Mouse (Mus musculus) CH12.LX (cell line): ENCODE data around the gene Qrfp. TPM values are rescaled to one million over a fixed set of nuclear protein-coding genes. Genes with fewer than 3 reads are reported as not detected.

Source experiments
- DNase-seq: peaks from one replicate; pipeline ENCODE4 v3.0.0-alpha.2; 2013; ENCODE audit errors: extremely low read depth
- H3K27ac ChIP-seq: 2 replicates; pipeline ENCODE4 v1.5.1; 2012; ENCODE audit warnings: low read depth, mild to moderate bottlenecking, control low read depth, moderate library complexity; ENCODE audit not compliant: insufficient read depth
- H3K27me3 ChIP-seq: replicated peaks from 2 replicates; pipeline ENCODE3; 2012; ENCODE audit warnings: inconsistent platforms
- H3K36me3 ChIP-seq, 2 experiments: replicated peaks in 1 of 2; 2 replicates each; pipeline versions ENCODE3 to v1.6.1; 2012; ENCODE audit warnings: inconsistent platforms in 1 of 2, low read length in 1 of 2, mild to moderate bottlenecking in 1 of 2, mixed read lengths in 1 of 2, moderate library complexity in 1 of 2; ENCODE audit not compliant: control insufficient read depth in 1 of 2, insufficient read depth in 1 of 2
- H3K4me1 ChIP-seq, 2 experiments: 2 replicates each; pipeline ENCODE4 v1.6.1; 2012; ENCODE audit warnings: inconsistent platforms in 1 of 2, moderate library complexity in 1 of 2; ENCODE audit not compliant: insufficient read depth in 2 of 2, control insufficient read depth in 1 of 2
- H3K4me2 ChIP-seq: 2 replicates; pipeline ENCODE4 v1.6.1; 2012; ENCODE audit warnings: low read depth, mild to moderate bottlenecking, control low read depth; ENCODE audit not compliant: poor library complexity, insufficient read depth, severe bottlenecking
- H3K4me3 ChIP-seq, 3 experiments: fragments of 150-350 bp in 1 of 3; sonication (generic) in 1 of 3; replicated peaks in 1 of 3; 2 replicates each; pipeline versions ENCODE3 to v1.5.1; 2011 to 2012; ENCODE audit warnings: low read depth in 2 of 3, low read length in 2 of 3, mild to moderate bottlenecking in 2 of 3, moderate library complexity in 2 of 3, control low read depth in 1 of 3, improper control_type of control experiment in 1 of 3, inconsistent platforms in 1 of 3, mixed read lengths in 1 of 3; ENCODE audit not compliant: poor library complexity in 1 of 3
- H3K79me2 ChIP-seq: replicated peaks from 2 replicates; pipeline ENCODE4 v1.6.1; 2012; ENCODE audit warnings: mild to moderate bottlenecking, moderate library complexity; ENCODE audit not compliant: control insufficient read depth, poor library complexity, insufficient read depth, severe bottlenecking; ENCODE audit errors: extremely low read depth
- H3K9ac ChIP-seq: 2 replicates; pipeline ENCODE4 v1.6.1; 2012; ENCODE audit warnings: low read depth, mild to moderate bottlenecking, control low read depth, moderate library complexity; ENCODE audit not compliant: insufficient read depth
- H3K9me3 ChIP-seq: replicated peaks from 2 replicates; pipeline ENCODE3; 2012; ENCODE audit warnings: low read length, inconsistent platforms, mixed read lengths
- BHLHE40 ChIP-seq: IDR thresholded peaks from 2 replicates; pipeline ENCODE4 v1.6.1; 2011; ENCODE audit warnings: mild to moderate bottlenecking, low read depth, low read length, improper control_type of control experiment
- CHD1 ChIP-seq: IDR thresholded peaks from 2 replicates; pipeline ENCODE4 v1.6.1; 2012; ENCODE audit warnings: low read depth, low read length, improper control_type of control experiment, inconsistent platforms
- E2F4 ChIP-seq: IDR thresholded peaks from 2 replicates; pipeline ENCODE4 v1.6.1; 2011; ENCODE audit warnings: low read depth, low read length, improper control_type of control experiment; ENCODE audit not compliant: insufficient replicate concordance
- ELF1 ChIP-seq: IDR thresholded peaks from 2 replicates; pipeline ENCODE4 v1.6.1; 2014; ENCODE audit warnings: low read depth, mild to moderate bottlenecking, inconsistent platforms, low read length, improper control_type of control experiment
- EP300 ChIP-seq: IDR thresholded peaks from 2 replicates; pipeline ENCODE4 v1.6.1; 2011; ENCODE audit warnings: low read length, improper control_type of control experiment
- GABPA ChIP-seq: IDR thresholded peaks from 2 replicates; pipeline ENCODE4 v1.6.1; 2012; ENCODE audit warnings: low read depth, low read length, improper control_type of control experiment, inconsistent platforms; ENCODE audit not compliant: insufficient replicate concordance
- HCFC1 ChIP-seq: IDR thresholded peaks from 2 replicates; pipeline ENCODE4 v1.6.1; 2012; ENCODE audit warnings: low read depth, mild to moderate bottlenecking, inconsistent platforms, low read length, improper control_type of control experiment
- KAT2A ChIP-seq: IDR thresholded peaks from 2 replicates; pipeline ENCODE4 v1.6.1; 2012; ENCODE audit warnings: low read length, improper control_type of control experiment, inconsistent platforms; ENCODE audit not compliant: insufficient replicate concordance
- MAZ ChIP-seq: IDR thresholded peaks from 2 replicates; pipeline ENCODE4 v1.6.1; 2012; ENCODE audit warnings: low read depth, mild to moderate bottlenecking, inconsistent platforms, low read length, improper control_type of control experiment, moderate library complexity
- NELFE ChIP-seq: IDR thresholded peaks from 2 replicates; pipeline ENCODE4 v1.6.1; 2011; ENCODE audit warnings: low read depth, low read length, improper control_type of control experiment
- PAX5 ChIP-seq: IDR thresholded peaks from 2 replicates; pipeline ENCODE4 v1.6.1; 2012; ENCODE audit warnings: low read length, inconsistent platforms, mixed read lengths
- RCOR1 ChIP-seq: conservative IDR thresholded peaks from 2 replicates; pipeline ENCODE4 v1.6.1; 2012; ENCODE audit warnings: low read depth, mild to moderate bottlenecking, inconsistent platforms, low read length, improper control_type of control experiment
- SMC3 ChIP-seq: IDR thresholded peaks from 2 replicates; pipeline ENCODE4 v1.6.1; 2011; ENCODE audit warnings: low read depth, low read length, improper control_type of control experiment
- USF1 ChIP-seq: IDR thresholded peaks from 2 replicates; pipeline ENCODE4 v1.6.1; 2014; ENCODE audit warnings: low read depth, mild to moderate bottlenecking, inconsistent platforms, low read length, improper control_type of control experiment
- USF2 ChIP-seq: conservative IDR thresholded peaks from 2 replicates; pipeline ENCODE4 v1.6.1; 2011; ENCODE audit warnings: low read depth, low read length, improper control_type of control experiment
- ZC3H11A ChIP-seq: IDR thresholded peaks from 2 replicates; pipeline ENCODE4 v1.6.1; 2012; ENCODE audit warnings: low read depth, mild to moderate bottlenecking, inconsistent platforms, low read length, improper control_type of control experiment
- ZNF384 ChIP-seq: IDR thresholded peaks from 2 replicates; pipeline ENCODE4 v1.6.1; 2012; ENCODE audit warnings: low read depth, low read length, improper control_type of control experiment, inconsistent platforms
- dilution Hi-C: fragments of 300-500 bp; cut with MboI; formaldehyde crosslinking; loops from 2 replicates; pipeline ENCODE4 v1.14.3; 2020; ENCODE audit warnings: low sequenced_read_pairs; ENCODE audit not compliant: extremely low pct_unique_long_range_greater_than_20kb, extremely low pct_ligation_motif_present
- in situ Hi-C: fragments of 300-500 bp; cut with MboI; formaldehyde crosslinking; loops from 3 replicates; pipeline ENCODE4 v1.14.3; 2019; ENCODE audit warnings: low sequenced_read_pairs, low pct_ligation_motif_present, low pct_unique_long_range_greater_than_20kb, mixed read lengths
- polyA plus RNA-seq: library from polyadenylated mRNA; unstranded; fragments of >175 nt; gene quantifications from 2 replicates; pipeline ENCODE4 v1.2.1, GENCODE M21; 2012; ENCODE audit warnings: low read depth; ENCODE audit not compliant: insufficient read length
- total RNA-seq, 2 experiments: library from RNA; depleted of rRNA; stranded (reverse); fragments of 300-350 nt in 1 of 2; fragments of >200 nt in 1 of 2; gene quantifications; 2 replicates each; pipeline ENCODE4 v1.2.3; 2012 to 2014

The Qrfp gene
- total and polyA plus RNA-seq, 3 experiments = not detected

GRCm38 (mm10) chr2:31769115-31769514 lies 41.3 kb downstream of the Qrfp start:
- H3K36me3 ChIP-seq = peaks cover 0 to 13% of the 10 kb centered on the region in 2 experiments
- DNase-seq = no peak
- dilution Hi-C loops (no loop called here), in situ Hi-C loops (no loop called here)
- TF ChIP-seq CHD1 (no peak), MAZ (no peak), NELFE (no peak), HCFC1 (no peak), GABPA (no peak), BHLHE40 (no peak), USF1 (no peak), USF2 (no peak)
- no peak overlapping the region for H3K9ac ChIP-seq
- H3K4me3 ChIP-seq = no peak overlapping the region
- no peak overlapping the region for H3K4me2 ChIP-seq
- peaks cover 6 to 40% of the 10 kb centered on the region in 2 experiments for H3K4me1 ChIP-seq
- no peaks in the 10 kb centered on the region; the same call in none of the 2 replicates for H3K79me2 ChIP-seq
- no peaks in the 10 kb centered on the region for H3K27me3 ChIP-seq
- H3K27ac ChIP-seq = no peak overlapping the region
- H3K9me3 ChIP-seq = no peaks in the 10 kb centered on the region

DNA sequence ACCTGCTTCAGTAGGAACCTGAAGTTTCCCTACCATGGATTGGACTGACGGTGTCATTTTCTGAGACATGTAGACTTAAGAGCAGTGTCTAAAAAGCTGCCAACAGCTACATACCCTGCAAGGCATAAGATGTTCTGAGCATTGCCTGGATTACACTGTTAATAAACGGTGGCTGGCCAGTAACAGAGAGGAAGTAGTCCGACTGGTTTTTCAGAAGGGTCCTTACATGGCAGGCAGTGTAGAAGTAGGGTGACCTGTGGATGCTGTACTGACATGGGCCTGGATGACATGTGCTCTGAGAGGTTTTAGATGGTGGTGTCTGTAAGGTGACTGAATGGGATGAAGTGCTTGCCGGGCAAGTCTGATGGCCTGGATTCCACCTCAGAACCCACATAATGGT lies 42.6 kb downstream of the Qrfp start:
- dilution Hi-C loops = no loop called here
- DNase-seq = no peak
- H3K27me3 ChIP-seq = no peaks in the 10 kb centered on the region
- no peaks in the 10 kb centered on the region; the same call in none of the 2 replicates for H3K79me2 ChIP-seq
- TF ChIP-seq BHLHE40 (no peak), KAT2A (no peak), ZNF384 (no peak), EP300 (no peak), ELF1 (no peak), RCOR1 (no peak), SMC3 (no peak), E2F4 (no peak), ZC3H11A (no peak), PAX5 (no peak)
- TF ChIP-seq, all 38 proteins: peak for 0
- Histone ChIP-seq H3K27ac (no peak overlapping the region), H3K9me3 (no peaks in the 10 kb centered on the region), H3K4me1 (peaks cover 8 to 50% of the 10 kb centered on the region in 2 experiments), H3K36me3 (peaks cover 0 to 10% of the 10 kb centered on the region in 2 experiments), H3K4me2 (no peak overlapping the region), H3K4me3 (no peak overlapping the region), H3K9ac (no peak overlapping the region)
- in situ Hi-C loops = no loop called here
